Mouse (Mus musculus): ENCODE data around the gene Fam151b.

Gene Fam151b

GRCm38 (mm10) chr13:92419630-92420029, 64.2 kb downstream of the Fam151b start:
- DNase-seq (ENCODE audit: low read depth, low spot score), result no peak

DNA sequence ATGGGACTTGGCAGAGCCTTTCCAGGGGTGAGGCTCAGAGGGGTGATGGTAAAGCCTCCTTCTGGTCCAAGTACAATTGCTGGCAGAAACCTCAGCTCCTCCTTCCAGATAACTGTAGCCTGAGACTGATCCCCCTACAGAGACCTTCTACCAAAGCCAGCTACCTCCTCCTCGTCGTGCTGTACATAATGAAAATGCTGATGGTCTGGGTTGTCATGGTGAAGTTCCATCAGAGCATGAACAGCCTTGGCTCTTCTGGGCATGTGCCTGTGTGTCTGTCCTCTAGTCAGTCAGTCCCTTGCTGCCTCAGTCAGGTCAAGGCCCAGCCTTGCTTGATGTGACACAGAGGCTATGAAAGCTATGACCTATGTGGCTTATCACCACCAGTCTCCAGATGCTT, 73.3 kb downstream of the Fam151b start:
- no peak for DNase-seq (ENCODE audit: low read depth, low spot score)

DNA sequence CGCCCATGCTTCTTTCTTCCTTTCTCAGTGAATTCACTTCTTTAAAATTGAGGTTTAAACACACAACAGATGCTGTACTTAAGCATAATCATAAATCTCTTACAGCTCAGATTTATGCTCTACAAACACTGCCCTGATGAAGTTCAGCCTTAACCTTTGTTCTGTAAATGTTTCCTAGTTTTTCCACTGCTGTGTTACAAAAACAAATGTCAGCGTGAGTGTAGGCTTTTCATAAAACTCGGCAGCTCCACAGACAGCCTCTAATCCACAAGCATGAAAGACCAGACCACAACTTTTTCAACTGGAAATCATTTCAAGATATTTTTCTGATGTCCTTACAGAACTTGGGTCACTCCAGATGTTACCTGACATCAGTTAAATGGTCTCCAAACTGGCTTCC, 80.3 kb downstream of the Fam151b start:
- DNase-seq (ENCODE audit: low read depth, low spot score), result no peak

GRCm38 (mm10) chr13:92402063-92402462, 81.8 kb downstream of the Fam151b start:
- DNase-seq (ENCODE audit: low read depth, low spot score), result no peak
